Comparison of ENCODE assay signal across 11 mouse cellular contexts in genomic region chr7:109879158-109879557, GRCm38 (mm10). TPM values are rescaled to one million over a fixed set of nuclear protein-coding genes. Genes with fewer than 3 reads are reported as not detected.
DNase-seq lines count a peak whose midpoint lies in the region; ATAC-seq lines count a peak whose summit lies in the region.
"Had no signal": no experiment of that assay in that cellular context is flagged by ENCODE, and none has a peak within 500 bp of the region (broad histone marks: within the 10 kb centered on the region; RNA-seq: fewer than 3 reads in every experiment).

No protein-coding gene starts in this region.

- DNase-seq in embryonic facial prominence, embryonic 14.5 days (ENCODE audit: low spot score): no peak
- no peak for DNase-seq in embryonic facial prominence, embryonic 10.5 days (ENCODE audit: low spot score)
- DNase-seq in limb, embryonic 11.5 days (ENCODE audit: low spot score): no peak
- no peak for DNase-seq in limb, embryonic 10.5 days (ENCODE audit: low spot score)
- DNase-seq in intestine, embryonic 14.5 days (ENCODE audit: low spot score): no peak
- DNase-seq in lung, postnatal 4 days: peak; percentile 38 to 72
- no peak for DNase-seq in Muller cell, postnatal 12 days (ENCODE audit: inconsistent ontology term)
- DNase-seq in ovary, adult 18-20 months (ENCODE audit: low spot score): no peak
- DNase-seq: cerebellum, postnatal 25 days had no signal

- no peak overlapping the region for H3K4me2 ChIP-seq in embryonic facial prominence, embryonic 14.5 days (ENCODE audit: low read depth, low read length)
- 0 out of 2 replicates have a peak overlapping the region, but pooled peaks have one; percentile 1 for H3K4me2 ChIP-seq in limb, embryonic 11.5 days (ENCODE audit: low read depth, severe bottlenecking)
- H3K4me2 ChIP-seq in intestine, embryonic 14.5 days (ENCODE audit: low read length): peak overlapping the region; percentile 9; the same call in 1 of the 2 replicates
- H3K4me2 ChIP-seq: hindbrain, embryonic 12.5 days had no signal

- H3K9me3 ChIP-seq in embryonic facial prominence, embryonic 14.5 days (ENCODE audit: control insufficient read depth, low read length): no peaks in the 10 kb centered on the region
- H3K9me3 ChIP-seq in embryonic facial prominence, embryonic 10.5 days: no peaks in the 10 kb centered on the region
- H3K9me3 ChIP-seq in limb, embryonic 11.5 days (ENCODE audit: control insufficient read depth, low read length): no peaks in the 10 kb centered on the region; the same call in 1 of the 2 replicates
- no peaks in the 10 kb centered on the region for H3K9me3 ChIP-seq in limb, embryonic 10.5 days (replicated peaks)
- no peaks in the 10 kb centered on the region for H3K9me3 ChIP-seq in intestine, embryonic 14.5 days (ENCODE audit: control insufficient read depth, low read length)
- H3K9me3 ChIP-seq: hindbrain, embryonic 12.5 days had no signal

- H3K4me1 ChIP-seq in embryonic facial prominence, embryonic 14.5 days (ENCODE audit: control insufficient read depth, insufficient read depth, low read length): no peaks in the 10 kb centered on the region
- H3K4me1 ChIP-seq in embryonic facial prominence, embryonic 10.5 days: no peaks in the 10 kb centered on the region
- H3K4me1 ChIP-seq in limb, embryonic 11.5 days (ENCODE audit: control insufficient read depth, insufficient read depth, low read length): no peaks in the 10 kb centered on the region
- H3K4me1 ChIP-seq in limb, embryonic 10.5 days: peaks cover 4% of the 10 kb centered on the region; the same call in 1 of the 2 replicates
- H3K4me1 ChIP-seq in intestine, embryonic 14.5 days (replicated peaks; ENCODE audit: control insufficient read depth, insufficient read depth, low read length): no peaks in the 10 kb centered on the region; the same call in 1 of the 2 replicates
- H3K4me1 ChIP-seq: hindbrain, embryonic 12.5 days had no signal

- ATAC-seq in embryonic facial prominence, embryonic 14.5 days (ENCODE audit: low read depth): no peak
- no peak for ATAC-seq in limb, embryonic 11.5 days (ENCODE audit: insufficient number of reproducible peaks, low FRiP score, low TSS enrichment, low read depth)
- ATAC-seq in intestine, embryonic 14.5 days (replicated peaks; ENCODE audit: low FRiP score, low TSS enrichment, low read depth): no peak

- no peak overlapping the region for H3K4me3 ChIP-seq in embryonic facial prominence, embryonic 14.5 days (ENCODE audit: low read depth, low read length)
- H3K4me3 ChIP-seq in embryonic facial prominence, embryonic 10.5 days: no peak overlapping the region
- no peak overlapping the region for H3K4me3 ChIP-seq in limb, embryonic 11.5 days (ENCODE audit: low read depth, low read length)
- H3K4me3 ChIP-seq in limb, embryonic 10.5 days: no peak overlapping the region
- H3K4me3 ChIP-seq in intestine, embryonic 14.5 days (ENCODE audit: low read depth, low read length): no peak overlapping the region
- H3K4me3 ChIP-seq: hindbrain, embryonic 12.5 days; layer of hippocampus, adult 2 months had no signal

- WGBS in embryonic facial prominence, embryonic 14.5 days: 45% methylated on average over 12 of the region's 12 CpGs
- WGBS in embryonic facial prominence, embryonic 10.5 days: 55% methylated on average over 12 of the region's 12 CpGs
- 64% methylated on average over 12 of the region's 12 CpGs for WGBS in limb, embryonic 11.5 days
- 58% methylated on average over 12 of the region's 12 CpGs for WGBS in limb, embryonic 10.5 days
- 33% methylated on average over 12 of the region's 12 CpGs for WGBS in intestine, embryonic 14.5 days

- H3K27ac ChIP-seq in embryonic facial prominence, embryonic 14.5 days (replicated peaks; ENCODE audit: low read depth, low read length): no peak overlapping the region
- H3K27ac ChIP-seq in embryonic facial prominence, embryonic 10.5 days (replicated peaks): no peak overlapping the region
- H3K27ac ChIP-seq in limb, embryonic 11.5 days (replicated peaks; ENCODE audit: low read depth, low read length): no peak overlapping the region
- H3K27ac ChIP-seq in limb, embryonic 10.5 days: no peak overlapping the region
- H3K27ac ChIP-seq in intestine, embryonic 14.5 days (ENCODE audit: low read depth): no peak overlapping the region
- H3K27ac ChIP-seq: hindbrain, embryonic 12.5 days; layer of hippocampus, adult 2 months had no signal

- no peaks in the 10 kb centered on the region for H3K36me3 ChIP-seq in embryonic facial prominence, embryonic 14.5 days (ENCODE audit: control insufficient read depth, insufficient read depth, low read length)
- H3K36me3 ChIP-seq in embryonic facial prominence, embryonic 10.5 days (replicated peaks): no peaks in the 10 kb centered on the region
- H3K36me3 ChIP-seq in limb, embryonic 11.5 days (ENCODE audit: control insufficient read depth, insufficient read depth, low read length): no peaks in the 10 kb centered on the region
- H3K36me3 ChIP-seq in limb, embryonic 10.5 days: no peaks in the 10 kb centered on the region
- H3K36me3 ChIP-seq in intestine, embryonic 14.5 days (ENCODE audit: control insufficient read depth, insufficient read depth, low read length): no peaks in the 10 kb centered on the region
- H3K36me3 ChIP-seq: hindbrain, embryonic 12.5 days had no signal

- no peaks in the 10 kb centered on the region for H3K27me3 ChIP-seq in embryonic facial prominence, embryonic 14.5 days (replicated peaks; ENCODE audit: control insufficient read depth, insufficient read depth, low read length)
- no peaks in the 10 kb centered on the region for H3K27me3 ChIP-seq in embryonic facial prominence, embryonic 10.5 days (replicated peaks; ENCODE audit: low read depth, poor library complexity, severe bottlenecking)
- H3K27me3 ChIP-seq in limb, embryonic 11.5 days (ENCODE audit: control insufficient read depth, insufficient read depth, low read length): no peaks in the 10 kb centered on the region
- no peaks in the 10 kb centered on the region for H3K27me3 ChIP-seq in limb, embryonic 10.5 days (ENCODE audit: low read depth, poor library complexity, severe bottlenecking)
- H3K27me3 ChIP-seq in intestine, embryonic 14.5 days (replicated peaks; ENCODE audit: control insufficient read depth, insufficient read depth, low read length): no peaks in the 10 kb centered on the region
- H3K27me3 ChIP-seq: hindbrain, embryonic 12.5 days had no signal

- 0 out of 2 replicates have a peak overlapping the region, but pooled peaks have one; percentile 5 for H3K9ac ChIP-seq in embryonic facial prominence, embryonic 14.5 days (ENCODE audit: low read depth, low read length)
- no peak overlapping the region for H3K9ac ChIP-seq in limb, embryonic 11.5 days (ENCODE audit: low read length)
- H3K9ac ChIP-seq in intestine, embryonic 14.5 days (ENCODE audit: low read length): no peak overlapping the region
- H3K9ac ChIP-seq: hindbrain, embryonic 12.5 days had no signal

RNA-seq across cellular contexts. Expression of gene Scube2, which starts 13.7 kb away (rescaled TPM):
- polyA plus RNA-seq in embryonic facial prominence, embryonic 14.5 days (2014; fragmentation: Nextera tagmentation; extraction: Ambion mirVana): 5.2 and 7.7 TPM in 2 replicates
- polyA plus RNA-seq in embryonic facial prominence, embryonic 10.5 days (2016; fragmentation: Nextera tagmentation; extraction: Ambion mirVana): 0.77 and 4.1 TPM in 2 replicates
- 0.40 and 0.87 TPM in 2 replicates for polyA plus RNA-seq in limb, embryonic 11.5 days (2014; fragmentation: Nextera tagmentation; extraction: Ambion mirVana)
- polyA plus RNA-seq in limb, embryonic 10.5 days (2016; fragmentation: Nextera tagmentation; extraction: Ambion mirVana): 0.21 and 0.25 TPM in 2 replicates
- polyA plus RNA-seq in intestine, embryonic 14.5 days (2014; fragmentation: Nextera tagmentation; extraction: Ambion mirVana): 1.6 and 1.7 TPM in 2 replicates

Comparison
In these comparisons a context has a peak if more than half of its experiments do, and no peak if none do; other contexts are left out.
1. DNase-seq: peak in lung, postnatal 4 days (2 of 2); none in embryonic facial prominence, embryonic 14.5 days (single experiment), embryonic facial prominence, embryonic 10.5 days (single experiment), limb, embryonic 11.5 days (single experiment), limb, embryonic 10.5 days (single experiment), intestine, embryonic 14.5 days (single experiment), Muller cell, postnatal 12 days (single experiment) and ovary, adult 18-20 months (single experiment).